Mouse (Mus musculus): ENCODE measurements around the gene Alkbh2. TPM values are rescaled to one million over a fixed set of nuclear protein-coding genes. Genes with fewer than 3 reads are reported as not detected.

Gene Alkbh2
- polyA plus RNA-seq (2021; fragmentation: Nextera tagmentation) = 7.6 and 10.7 TPM in 2 replicates
- long read RNA-seq, experiment 1, transcript Alkbh2-202 (4 exons, 899 nt) = major isoform, 11 of 14 reads
- long read RNA-seq, experiment 1, partial matches to known transcripts = 1 of 14 reads
- long read RNA-seq, experiment 1, other reads (novel, unspliced or antisense) = 2 of 14 reads
- long read RNA-seq, experiment 2, partial matches to known transcripts = 0 of 8 reads
- long read RNA-seq, experiment 2, other reads (novel, unspliced or antisense) = 6 of 8 reads

DNA sequence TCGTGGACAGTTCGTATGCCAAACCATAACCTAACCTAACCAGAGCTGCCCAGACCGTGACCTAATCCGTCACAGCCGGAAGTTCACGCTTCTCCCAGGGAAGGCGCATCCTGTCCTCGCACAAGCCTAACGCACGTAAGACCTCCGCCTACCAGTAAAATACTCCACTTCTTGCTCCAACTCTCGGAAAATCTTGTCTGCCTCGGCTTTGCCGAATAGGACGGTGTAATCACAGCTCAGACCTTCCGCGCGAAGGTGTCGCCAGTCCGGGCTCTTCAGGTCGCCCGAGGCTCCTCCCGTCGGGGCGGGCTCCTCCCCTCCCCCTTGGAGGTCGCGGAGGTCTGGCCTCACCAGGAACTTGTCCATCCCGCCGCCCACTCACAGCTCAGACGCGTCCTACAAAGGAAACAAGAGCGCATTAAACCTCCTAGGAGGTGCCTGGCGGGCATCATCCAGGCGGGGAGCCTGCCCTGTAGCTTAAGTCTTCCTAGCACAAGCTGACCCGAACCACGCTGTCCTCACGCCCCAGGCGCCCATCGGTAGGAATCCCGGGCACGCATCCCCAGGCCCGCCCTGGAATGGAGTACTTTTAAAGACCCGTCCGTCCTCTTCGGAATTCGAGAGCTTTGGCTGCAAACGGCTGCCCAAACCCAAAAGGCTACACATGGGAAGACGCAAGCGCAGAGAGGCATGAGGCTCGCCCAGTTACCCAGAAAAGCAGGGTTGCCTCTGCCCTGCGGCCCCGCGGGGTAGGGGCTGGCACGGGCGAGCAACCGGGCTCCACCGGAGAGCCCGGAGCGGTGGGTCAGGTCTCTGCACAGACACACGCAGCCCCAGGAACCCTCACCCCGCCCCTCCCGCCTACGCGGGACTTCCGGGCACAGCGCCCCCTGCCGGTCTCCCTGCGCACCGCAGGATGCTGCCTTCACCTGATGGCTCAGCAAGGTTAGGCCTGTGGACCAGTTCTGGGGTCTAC, at the start of gene Alkbh2:
TSS of gene Alkbh2 (minus strand) at position 845 of the 976 bp plus-strand sequence.

DNA sequence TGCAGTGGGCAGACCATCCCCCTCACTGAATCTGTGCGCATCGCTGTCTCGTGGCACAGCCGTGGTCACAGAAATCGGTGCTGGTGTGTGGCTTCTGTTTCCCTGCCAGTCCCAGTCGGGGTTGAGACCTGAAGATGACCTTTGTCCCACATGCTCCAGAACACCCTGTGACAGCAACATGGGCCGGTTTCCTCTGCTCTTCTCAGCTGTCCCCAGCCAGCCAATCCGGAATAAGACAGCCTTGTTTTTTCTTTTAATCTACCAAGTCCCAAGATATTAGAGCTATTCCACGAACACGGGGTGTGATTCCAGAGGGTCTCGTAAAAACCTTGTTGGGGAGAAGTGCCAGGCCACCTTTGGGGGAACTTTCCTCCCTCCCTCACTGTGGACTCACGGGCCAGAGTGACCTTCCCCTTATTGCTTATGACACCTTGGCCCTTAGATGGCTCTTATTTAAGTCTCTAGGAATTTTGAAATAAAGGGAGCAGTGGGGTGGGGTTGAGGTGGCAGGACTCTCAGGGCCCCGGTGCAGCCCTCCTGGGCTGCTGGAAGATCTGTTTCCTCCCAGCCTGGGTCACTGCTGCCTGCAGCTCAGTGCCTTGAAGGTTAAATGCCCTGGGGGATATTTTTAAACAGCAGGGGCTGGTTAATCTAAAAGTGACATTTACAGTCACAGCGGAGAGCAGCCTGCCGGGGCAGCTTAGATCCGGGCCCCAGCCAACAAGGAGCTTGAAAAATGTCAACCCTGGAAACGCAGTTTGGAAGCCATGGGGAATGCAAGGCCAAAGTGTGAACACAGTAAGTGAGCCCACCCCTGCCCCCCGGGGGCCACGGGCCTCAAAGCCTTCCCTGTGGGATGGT, 18.2 kb upstream of the Alkbh2 start, which contains the start of gene Acacb:
TSS of gene Acacb (plus strand) at position 508 of the 861 bp plus-strand sequence.

DNA sequence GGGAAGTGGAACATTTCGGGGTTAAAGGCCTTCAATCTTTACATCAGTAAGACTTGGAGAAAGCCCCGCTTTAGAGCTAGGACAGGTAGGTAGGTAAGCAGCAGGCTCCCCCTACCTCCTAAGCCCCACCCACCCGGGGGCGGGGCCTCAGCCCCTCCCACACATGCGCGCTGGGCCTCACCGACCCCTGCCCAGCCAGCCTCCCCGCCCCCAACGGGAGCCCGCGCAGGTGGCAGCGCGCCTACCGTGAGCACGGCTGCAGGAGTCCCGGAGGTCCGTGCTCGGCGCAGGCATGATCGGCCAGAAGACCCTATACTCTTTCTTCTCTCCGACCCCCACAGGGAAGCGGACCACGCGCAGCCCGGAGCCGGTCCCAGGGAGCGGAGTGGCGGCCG, 2.2 kb upstream of the Alkbh2 start, which contains the start of gene Ung:
TSS of gene Ung (plus strand) at position 176 of the 395 bp plus-strand sequence.

DNA sequence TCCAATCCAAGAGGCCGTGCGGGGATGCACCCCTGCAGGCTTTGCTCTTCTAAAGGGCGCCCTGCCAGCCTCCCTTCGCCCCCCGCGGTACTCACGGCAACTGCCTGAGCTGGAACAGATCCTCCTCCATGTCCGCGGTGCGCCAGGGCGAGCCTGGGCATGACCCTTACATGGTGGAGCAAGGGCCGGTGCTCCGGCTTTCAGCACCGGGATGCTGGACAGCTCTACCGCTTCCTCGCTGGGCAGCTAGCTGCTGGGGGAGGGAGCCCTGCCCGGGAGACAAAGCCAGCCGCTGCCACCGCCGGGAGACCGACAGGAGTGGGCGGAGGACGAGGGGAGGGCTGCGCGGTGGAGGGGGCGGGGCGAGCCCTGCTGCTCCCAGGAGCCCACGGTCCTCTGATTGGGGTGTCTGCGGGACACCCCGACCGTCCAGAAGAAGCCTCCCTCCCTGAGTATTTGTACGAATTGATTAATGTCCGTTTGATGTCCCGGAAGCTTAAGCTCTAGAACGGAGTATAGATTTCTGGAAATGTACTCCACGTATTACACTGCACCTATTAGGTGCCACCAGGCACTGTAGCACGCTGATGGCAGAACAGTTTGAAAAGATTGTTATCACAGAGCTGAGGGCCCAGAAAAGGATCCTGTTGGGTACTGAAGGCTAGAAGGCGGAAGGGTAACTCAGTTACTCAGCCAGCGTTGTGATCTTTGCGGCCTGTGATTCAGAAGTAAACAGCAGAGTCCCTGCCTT, 36.8 kb downstream of the Alkbh2 start, which contains the start of gene Svop:
TSS of gene Svop (minus strand) at position 514 of the 751 bp plus-strand sequence.

Other genes with a start within 250 kb of the Alkbh2 start
- gene Coro1c, start 219.5 kb downstream of the Alkbh2 start, polyA plus RNA-seq (2021; fragmentation: Nextera tagmentation) = 28.4 and 30.4 TPM in 2 replicates
- gene Ssh1, start 134.3 kb downstream of the Alkbh2 start, polyA plus RNA-seq (2021; fragmentation: Nextera tagmentation) = 6.3 and 10.8 TPM in 2 replicates
- gene Dao, start 124.5 kb downstream of the Alkbh2 start, polyA plus RNA-seq (2021; fragmentation: Nextera tagmentation) = not detected in 2 replicates
- gene Usp30, start 62.8 kb downstream of the Alkbh2 start, polyA plus RNA-seq (2021; fragmentation: Nextera tagmentation) = 6.3 and 6.4 TPM in 2 replicates
- 104 and 110 TPM in 2 replicates for gene Svop, start 36.6 kb downstream of the Alkbh2 start, polyA plus RNA-seq (2021; fragmentation: Nextera tagmentation)
- gene Ung, start 2.2 kb upstream of the Alkbh2 start, polyA plus RNA-seq (2021; fragmentation: Nextera tagmentation) = 0.80 and 1.3 TPM in 2 replicates
- gene Acacb, start 18.3 kb upstream of the Alkbh2 start, polyA plus RNA-seq (2021; fragmentation: Nextera tagmentation) = 3.9 and 4.0 TPM in 2 replicates
- not detected in 2 replicates for gene Foxn4, start 145.6 kb upstream of the Alkbh2 start, polyA plus RNA-seq (2021; fragmentation: Nextera tagmentation)
- 1.4 and 1.8 TPM in 2 replicates for gene Myo1h, start 160.9 kb upstream of the Alkbh2 start, polyA plus RNA-seq (2021; fragmentation: Nextera tagmentation)

All from layer of hippocampus, adult 6 months (tissue).